Mouse (Mus musculus): ENCODE measurements around the gene Limch1. TPM values are rescaled to one million over a fixed set of nuclear protein-coding genes. Genes with fewer than 3 reads are reported as not detected.

The Limch1 gene
- total and polyA plus RNA-seq, 3 experiments, result 0.05 TPM; not detected in 2

- TF ChIP-seq USF1 (IDR thresholded peaks at IDR 0.05; ENCODE audit: low read depth, low read length) (no peak), TBP (conservative IDR thresholded peaks at IDR 0.05; ENCODE audit: low read depth, low read length) (no peak), HCFC1 (IDR thresholded peaks at IDR 0.05; ENCODE audit: low read depth, low read length) (no peak), E2F4 (IDR thresholded peaks at IDR 0.05; ENCODE audit: insufficient replicate concordance, low read depth, low read length) (no peak), MAFK (IDR thresholded peaks at IDR 0.05; ENCODE audit: insufficient replicate concordance, low read length) (no peak), MXI1 (IDR thresholded peaks at IDR 0.05; ENCODE audit: low read depth, low read length) (no peak), CHD2 (IDR thresholded peaks at IDR 0.05; ENCODE audit: low read length) (no peak), GABPA (IDR thresholded peaks at IDR 0.05; ENCODE audit: insufficient replicate concordance, low read depth, low read length) (no peak), MAZ (IDR thresholded peaks at IDR 0.05; ENCODE audit: low read depth, low read length) (no peak), ZKSCAN1 (IDR thresholded peaks at IDR 0.05; ENCODE audit: borderline replicate concordance, low read depth, low read length) (no peak), ETS1 (conservative IDR thresholded peaks at IDR 0.05; ENCODE audit: low read depth, low read length) (no peak)
- dilution Hi-C loops (cut with MboI; ENCODE audit: extremely low pct_ligation_motif_present, extremely low pct_unique_long_range_greater_than_20kb, low sequenced_read_pairs), result no loop called here
- Histone ChIP-seq H3K4me3 (replicated peaks in 1 of 3; ENCODE audit: low read depth in 2 of 3, low read length in 2 of 3, poor library complexity in 1 of 3) (no peak overlapping the region), H3K79me2 (replicated peaks; ENCODE audit: control insufficient read depth, extremely low read depth, insufficient read depth, poor library complexity, severe bottlenecking) (no peaks in the 10 kb centered on the region), H3K36me3 (replicated peaks in 1 of 2; ENCODE audit: control insufficient read depth in 1 of 2, insufficient read depth in 1 of 2, low read length in 1 of 2) (no peaks in the 10 kb centered on the region), H3K4me2 (ENCODE audit: insufficient read depth, low read depth, poor library complexity, severe bottlenecking) (no peak overlapping the region), H3K27me3 (replicated peaks) (no peaks in the 10 kb centered on the region), H3K9ac (ENCODE audit: insufficient read depth, low read depth) (no peak overlapping the region), H3K4me1 (ENCODE audit: control insufficient read depth in 1 of 2, insufficient read depth in 2 of 2) (no peaks in the 10 kb centered on the region), H3K9me3 (replicated peaks; ENCODE audit: low read length) (no peaks in the 10 kb centered on the region), H3K27ac (ENCODE audit: insufficient read depth, low read depth) (no peak overlapping the region)
- in situ Hi-C loops (cut with MboI; ENCODE audit: low pct_ligation_motif_present, low pct_unique_long_range_greater_than_20kb, low sequenced_read_pairs), result no loop called here
- no peak for DNase-seq (ENCODE audit: extremely low read depth)
These were observed 6.3 kb upstream of the Limch1 start for GRCm38 (mm10) chr5:66739376-66739775.

- Histone ChIP-seq H3K27me3 (replicated peaks) (no peaks in the 10 kb centered on the region), H3K4me3 (replicated peaks in 1 of 3; ENCODE audit: low read depth in 2 of 3, low read length in 2 of 3, poor library complexity in 1 of 3) (no peak overlapping the region), H3K36me3 (replicated peaks in 1 of 2; ENCODE audit: control insufficient read depth in 1 of 2, insufficient read depth in 1 of 2, low read length in 1 of 2) (no peaks in the 10 kb centered on the region), H3K4me1 (ENCODE audit: control insufficient read depth in 1 of 2, insufficient read depth in 2 of 2) (peaks cover 0 to under 1% of the 10 kb centered on the region in 2 experiments; a peak in 1 of 4 replicates), H3K27ac (ENCODE audit: insufficient read depth, low read depth) (no peak overlapping the region), H3K79me2 (replicated peaks; ENCODE audit: control insufficient read depth, extremely low read depth, insufficient read depth, poor library complexity, severe bottlenecking) (no peaks in the 10 kb centered on the region), H3K9ac (ENCODE audit: insufficient read depth, low read depth) (no peak overlapping the region), H3K4me2 (ENCODE audit: insufficient read depth, low read depth, poor library complexity, severe bottlenecking) (no peak overlapping the region), H3K9me3 (replicated peaks; ENCODE audit: low read length) (peaks cover 7% of the 10 kb centered on the region)
- DNase-seq (ENCODE audit: extremely low read depth), result no peak
- TF ChIP-seq MEF2A (IDR thresholded peaks at IDR 0.05; ENCODE audit: borderline replicate concordance, low read depth, low read length) (no peak), TBP (conservative IDR thresholded peaks at IDR 0.05; ENCODE audit: low read depth, low read length) (no peak), ELF1 (IDR thresholded peaks at IDR 0.05; ENCODE audit: low read depth, low read length) (no peak), CHD2 (IDR thresholded peaks at IDR 0.05; ENCODE audit: low read length) (no peak), UBTF (IDR thresholded peaks at IDR 0.05; ENCODE audit: low read depth, low read length) (no peak), MXI1 (IDR thresholded peaks at IDR 0.05; ENCODE audit: low read depth, low read length) (no peak), TCF12 (IDR thresholded peaks at IDR 0.05; ENCODE audit: low read depth, low read length) (no peak), GABPA (IDR thresholded peaks at IDR 0.05; ENCODE audit: insufficient replicate concordance, low read depth, low read length) (no peak), RCOR1 (conservative IDR thresholded peaks at IDR 0.05; ENCODE audit: low read depth, low read length) (no peak), PAX5 (IDR thresholded peaks at IDR 0.05; ENCODE audit: low read length) (no peak), MAX (IDR thresholded peaks at IDR 0.05; ENCODE audit: low read length) (no peak), CHD1 (IDR thresholded peaks at IDR 0.05; ENCODE audit: low read depth, low read length) (no peak), E2F4 (IDR thresholded peaks at IDR 0.05; ENCODE audit: insufficient replicate concordance, low read depth, low read length) (no peak), JUND (conservative IDR thresholded peaks at IDR 0.05; ENCODE audit: low read depth, low read length) (no peak), CTCF (conservative IDR thresholded peaks at IDR 0.05 in 1 of 2, IDR thresholded peaks at IDR 0.05 in 1 of 2; ENCODE audit: low read depth in 2 of 2, low read length in 2 of 2) (no peak), KAT2A (IDR thresholded peaks at IDR 0.05; ENCODE audit: insufficient replicate concordance, low read length) (no peak), ZMIZ1 (IDR thresholded peaks at IDR 0.05; ENCODE audit: low read depth, low read length) (no peak)
- dilution Hi-C loops (cut with MboI; ENCODE audit: extremely low pct_ligation_motif_present, extremely low pct_unique_long_range_greater_than_20kb, low sequenced_read_pairs) (no loop called here), in situ Hi-C loops (cut with MboI; ENCODE audit: low pct_ligation_motif_present, low pct_unique_long_range_greater_than_20kb, low sequenced_read_pairs) (no loop called here)
These were observed 512 bp downstream of the Limch1 start for GRCm38 (mm10) chr5:66745996-66746681.
